Mouse (Mus musculus) ES-Bruce4 (cell line): ENCODE data around the gene Sln. TPM values are rescaled to one million over a fixed set of nuclear protein-coding genes. Genes with fewer than 3 reads are reported as not detected.

Source experiments
- H3K27ac ChIP-seq: 2 replicates; pipeline ENCODE4 v1.5.1; 2012; ENCODE audit warnings: low read length, inconsistent platforms; ENCODE audit not compliant: insufficient read depth
- H3K27me3 ChIP-seq: 2 replicates; pipeline ENCODE4 v1.6.1; 2012; ENCODE audit warnings: mild to moderate bottlenecking, low read length, inconsistent platforms; ENCODE audit not compliant: control insufficient read depth, poor library complexity, insufficient read depth, severe bottlenecking
- H3K36me3 ChIP-seq: 2 replicates; pipeline ENCODE4 v1.6.1; 2012; ENCODE audit warnings: inconsistent platforms, mild to moderate bottlenecking, low read length, moderate library complexity; ENCODE audit not compliant: control insufficient read depth, poor library complexity, insufficient read depth, severe bottlenecking
- H3K4me1 ChIP-seq: one replicate; pipeline ENCODE4 v1.8.1; 2011; ENCODE audit warnings: low read length; ENCODE audit not compliant: control insufficient read depth, insufficient read depth
- H3K4me3 ChIP-seq: 2 replicates; pipeline ENCODE4 v1.5.1; 2011; ENCODE audit warnings: low read depth, mild to moderate bottlenecking, low read length
- H3K9ac ChIP-seq: 2 replicates; pipeline ENCODE4 v1.6.1; 2012; ENCODE audit warnings: low read depth, mild to moderate bottlenecking, inconsistent platforms; ENCODE audit not compliant: poor library complexity, severe bottlenecking
- H3K9me3 ChIP-seq: replicated peaks from 2 replicates; pipeline ENCODE4 v1.6.1; 2012; ENCODE audit warnings: mild to moderate bottlenecking, low read length, inconsistent platforms; ENCODE audit not compliant: control insufficient read depth, poor library complexity, insufficient read depth, severe bottlenecking
- CTCF ChIP-seq: IDR thresholded peaks from one replicate; pipeline ENCODE4 v1.8.1; 2011; ENCODE audit warnings: low read depth, low read length
- EP300 ChIP-seq: IDR thresholded peaks from 2 replicates; pipeline ENCODE4 v1.6.1; 2011; ENCODE audit warnings: low read depth, low read length; ENCODE audit not compliant: insufficient read depth
- POLR2A ChIP-seq: IDR thresholded peaks from one replicate; pipeline ENCODE4 v1.8.1; 2011; ENCODE audit warnings: low read length; ENCODE audit not compliant: insufficient read depth
- polyA plus RNA-seq: library from polyadenylated mRNA; stranded (reverse); fragments of >200 nt; gene quantifications from 2 replicates; pipeline ENCODE4 v1.2.4, GENCODE M21; 2011; ENCODE audit warnings: low read depth; ENCODE audit not compliant: missing spikeins, insufficient read depth, insufficient read length

Sln gene
- not detected in 2 replicates for polyA plus RNA-seq

DNA sequence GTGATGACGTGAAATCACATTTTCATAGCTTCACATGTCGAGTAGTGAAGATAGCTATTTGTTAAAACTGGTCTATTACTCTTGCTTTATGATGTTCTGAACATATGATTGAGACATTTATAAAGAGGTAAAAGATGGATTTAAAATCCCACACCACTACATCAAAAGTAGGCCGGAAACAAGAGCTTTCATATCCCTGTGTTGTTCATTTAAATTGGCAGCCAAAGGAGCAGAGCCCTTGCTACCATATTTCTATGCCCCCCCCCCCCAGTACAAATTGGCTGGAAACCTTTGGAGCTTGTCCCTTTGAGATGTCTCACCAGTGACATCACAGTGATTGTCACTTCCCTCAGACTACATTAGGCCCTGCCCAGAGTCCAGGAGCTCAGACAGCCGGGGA, at the start of gene Sln:
Gene Sln, plus strand, starts transcription at position 301 of the 400 bp plus-strand sequence.
- no peaks in the 10 kb centered on the region for H3K36me3 ChIP-seq
- no peaks in the 10 kb centered on the region for H3K27me3 ChIP-seq
- H3K4me3 ChIP-seq: no peak within 1 kb of the TSS
- TF ChIP-seq POLR2A (no peak), EP300 (no peak)
- H3K4me1 ChIP-seq: no peaks in the 10 kb centered on the region
- no peaks in the 10 kb centered on the region for H3K9me3 ChIP-seq
- H3K27ac ChIP-seq: no peak within 1 kb of the TSS
- no peak within 1 kb of the TSS for H3K9ac ChIP-seq

DNA sequence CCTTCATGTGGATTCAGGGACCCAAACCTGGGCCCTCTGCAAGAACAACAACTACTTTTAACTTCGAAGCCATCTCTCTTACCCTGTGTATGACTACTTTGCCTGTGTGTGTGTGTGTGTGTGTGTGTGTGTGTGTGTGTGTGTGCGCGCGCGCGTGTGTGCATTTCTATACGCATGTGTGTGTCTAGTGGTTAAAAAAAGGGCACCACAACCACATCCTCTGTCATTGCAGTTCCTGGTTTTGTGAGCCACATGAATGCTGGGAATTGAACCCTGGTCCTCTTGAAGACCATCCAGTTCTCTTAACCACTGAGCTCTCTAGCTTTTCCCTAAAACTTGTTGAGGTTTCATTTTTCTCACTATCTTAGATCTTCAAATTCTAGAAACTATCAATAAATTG, 47.0 kb upstream of the Sln start:
- no peak overlapping the region for H3K9ac ChIP-seq
- H3K27ac ChIP-seq: no peak overlapping the region
- H3K9me3 ChIP-seq: no peaks in the 10 kb centered on the region
- no peaks in the 10 kb centered on the region for H3K27me3 ChIP-seq
- TF ChIP-seq EP300: no peak
- no peak for TF ChIP-seq POLR2A
- TF ChIP-seq CTCF: no peak
- peaks cover 2% of the 10 kb centered on the region for H3K4me1 ChIP-seq
- H3K36me3 ChIP-seq: peaks cover 20% of the 10 kb centered on the region
- no peak overlapping the region for H3K4me3 ChIP-seq

DNA sequence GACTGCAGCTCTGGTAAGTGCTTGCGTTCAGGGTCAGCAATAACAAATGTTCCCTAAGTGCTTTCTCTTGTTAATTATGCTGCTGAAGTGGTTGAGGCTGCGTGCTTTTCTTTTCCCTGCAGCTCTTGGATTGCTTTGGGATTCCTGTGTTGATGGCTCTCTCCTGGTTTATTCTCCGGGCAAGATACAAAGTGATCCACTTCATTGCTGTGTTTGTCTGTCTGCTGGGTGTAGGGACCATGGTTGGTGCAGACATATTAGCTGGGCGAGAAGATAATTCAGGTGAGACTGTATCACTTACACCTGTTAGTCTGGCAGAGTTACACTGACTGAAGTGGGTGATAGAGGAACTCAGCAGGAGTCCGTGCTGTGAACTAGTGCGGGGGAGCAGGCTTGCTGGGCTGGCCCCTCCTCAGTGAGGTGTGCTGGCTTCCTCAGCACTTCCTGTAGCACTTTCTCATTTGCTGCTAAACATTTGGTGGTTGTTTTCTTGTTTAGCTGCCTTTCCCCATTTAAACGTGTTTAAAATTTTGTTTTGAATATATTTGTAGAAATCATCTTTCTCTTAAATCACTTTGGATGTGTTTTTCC, 43.4 kb upstream of the Sln start:
- TF ChIP-seq CTCF: no peak
- no peak for TF ChIP-seq POLR2A
- peak; percentile 86 for TF ChIP-seq EP300
- no peaks in the 10 kb centered on the region for H3K4me1 ChIP-seq
- peaks cover 32% of the 10 kb centered on the region for H3K36me3 ChIP-seq
- peak overlapping the region; percentile 55 for H3K4me3 ChIP-seq
- H3K9me3 ChIP-seq: no peaks in the 10 kb centered on the region
- H3K9ac ChIP-seq: no peak overlapping the region
- peak overlapping the region; percentile 99 for H3K27ac ChIP-seq
- H3K27me3 ChIP-seq: no peaks in the 10 kb centered on the region

- Histone ChIP-seq H3K27me3 (no peaks in the 10 kb centered on the region), H3K4me1 (no peaks in the 10 kb centered on the region), H3K9me3 (no peaks in the 10 kb centered on the region), H3K4me3 (no peak overlapping the region), H3K9ac (no peak overlapping the region), H3K36me3 (peaks cover 52% of the 10 kb centered on the region), H3K27ac (no peak overlapping the region)
- TF ChIP-seq EP300: no peak
- no peak for TF ChIP-seq CTCF
- TF ChIP-seq POLR2A: no peak
These were observed 36.5 kb upstream of the Sln start for GRCm38 (mm10) chr9:53813418-53813817.

GRCm38 (mm10) chr9:53818760-53819159, 31.2 kb upstream of the Sln start:
- H3K4me1 ChIP-seq: no peaks in the 10 kb centered on the region

DNA sequence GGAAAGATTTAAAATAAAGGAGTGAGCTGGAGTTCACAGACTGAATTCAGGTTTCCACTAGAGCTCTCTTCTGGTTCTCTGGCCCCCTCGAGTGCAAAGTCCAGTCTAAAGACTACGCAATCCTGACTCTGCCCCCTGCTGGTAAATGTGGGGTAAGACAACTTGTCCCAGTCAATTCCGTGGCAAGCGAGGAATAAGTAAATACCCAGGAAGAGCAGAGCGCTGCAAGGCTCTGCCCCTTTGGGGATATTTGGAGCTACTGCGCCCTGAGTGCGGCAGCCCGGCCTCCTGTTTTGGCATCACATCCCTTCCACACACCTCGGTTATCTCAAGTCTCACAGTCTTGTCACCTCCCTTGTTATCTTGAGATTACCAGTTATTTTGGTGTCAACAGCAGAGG, 24.6 kb upstream of the Sln start:
- H3K27me3 ChIP-seq: no peaks in the 10 kb centered on the region
- no peaks in the 10 kb centered on the region for H3K9me3 ChIP-seq
- TF ChIP-seq POLR2A (no peak), EP300 (no peak), CTCF (peak; percentile 64)
- H3K36me3 ChIP-seq: no peaks in the 10 kb centered on the region
- no peak overlapping the region for H3K27ac ChIP-seq
- no peaks in the 10 kb centered on the region for H3K4me1 ChIP-seq
- H3K4me3 ChIP-seq: no peak overlapping the region
- no peak overlapping the region for H3K9ac ChIP-seq

More at GRCm38 (mm10) chr9:53818760-53819159, 31.2 kb upstream of the Sln start:
- H3K27me3 ChIP-seq: no peaks in the 10 kb centered on the region
- H3K4me3 ChIP-seq: no peak overlapping the region
- TF ChIP-seq CTCF (peak; percentile 27), POLR2A (no peak)
- H3K9me3 ChIP-seq: no peaks in the 10 kb centered on the region
- peaks cover 22% of the 10 kb centered on the region for H3K36me3 ChIP-seq
- H3K9ac ChIP-seq: no peak overlapping the region
- H3K27ac ChIP-seq: no peak overlapping the region
